Comparison of ENCODE assay signal across 8 mouse cellular contexts in the genomic region with DNA sequence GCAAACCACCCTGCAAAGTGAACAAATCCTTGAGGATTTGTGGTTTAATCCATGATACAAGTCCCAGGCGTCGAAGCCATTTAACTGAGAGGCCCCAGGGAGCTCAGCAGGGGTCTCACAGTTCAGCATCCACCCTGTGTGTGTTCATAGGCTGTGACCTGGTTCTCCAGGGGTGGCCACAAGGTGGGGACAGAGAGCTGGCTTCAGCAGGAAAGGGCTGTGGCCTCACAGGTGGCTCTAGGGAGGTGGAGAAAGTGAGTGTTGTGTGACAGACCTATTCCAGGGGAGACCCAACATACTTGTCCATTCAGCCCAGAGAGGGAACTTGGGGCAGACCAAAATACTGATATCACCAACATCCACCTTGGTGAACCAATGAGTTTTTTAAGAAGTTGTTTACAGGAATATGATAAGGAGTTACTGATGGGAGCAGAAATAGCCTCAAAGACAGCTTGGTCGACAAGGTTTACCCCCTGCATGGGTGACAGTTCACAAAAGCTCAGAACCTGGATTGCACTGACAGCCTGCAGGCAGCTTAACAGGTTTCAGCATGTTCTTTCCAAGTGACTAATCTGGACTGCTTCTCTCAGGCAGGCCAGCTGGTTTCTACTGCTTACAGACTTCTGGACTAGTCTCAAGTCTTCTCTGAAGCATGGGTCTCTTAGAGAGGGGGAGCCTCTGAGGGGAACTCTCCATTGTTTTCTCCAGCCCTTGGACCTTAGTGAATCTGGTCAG. TPM values are rescaled to one million over a fixed set of nuclear protein-coding genes. Genes with fewer than 3 reads are reported as not detected.
DNase-seq lines count a peak whose midpoint lies in the region; ATAC-seq and TF ChIP-seq lines count a peak whose summit lies in the region.

No protein-coding gene starts in this region.

- 82% methylated on average over 3 of the region's 3 CpGs for WGBS in intestine, postnatal 0 days
- 80% methylated on average over 3 of the region's 3 CpGs for WGBS in intestine, embryonic 15.5 days
- WGBS in embryonic facial prominence, embryonic 11.5 days: 64% methylated on average over 3 of the region's 3 CpGs

- no peak for TF ChIP-seq POLR2A in MEL (IDR thresholded peaks at IDR 0.05; ENCODE audit: control insufficient read depth in 1 of 2, insufficient read depth in 1 of 2, low read depth in 1 of 2, low read length in 2 of 2, poor library complexity in 1 of 2)

- no peak for TF ChIP-seq EP300 in MEL (IDR thresholded peaks at IDR 0.05; ENCODE audit: low read depth in 1 of 2, low read length in 2 of 2)

- TF ChIP-seq RAD21 in MEL (IDR thresholded peaks at IDR 0.05; ENCODE audit: low read depth, low read length): peak; percentile 16

- peak; percentile 69 for TF ChIP-seq CTCF in intestine, postnatal 0 days (IDR thresholded peaks at IDR 0.05; ENCODE audit: low read depth)
- TF ChIP-seq CTCF in MEL (IDR thresholded peaks at IDR 0.05 in 2 of 3, conservative IDR thresholded peaks at IDR 0.05 in 1 of 3; ENCODE audit: control insufficient read depth in 1 of 3, insufficient read depth in 1 of 3, low read depth in 2 of 3, low read length in 3 of 3, poor library complexity in 1 of 3, severe bottlenecking in 1 of 3): peak; percentile 40 to 61 (median 49); a peak in 5 of 6 replicates

- no peaks in the 10 kb centered on the region for H3K79me2 ChIP-seq in MEL (ENCODE audit: control insufficient read depth, insufficient read depth, low read length, poor library complexity)

- ATAC-seq in intestine, postnatal 0 days: no peak
- ATAC-seq in intestine, embryonic 15.5 days: no peak
- ATAC-seq in embryonic facial prominence, embryonic 11.5 days (replicated peaks; ENCODE audit: insufficient number of reproducible peaks, low FRiP score, low TSS enrichment, low read depth): no peak

- no peaks in the 10 kb centered on the region for H3K27me3 ChIP-seq in intestine, postnatal 0 days (replicated peaks; ENCODE audit: control insufficient read depth, insufficient read depth, low read length)
- no peaks in the 10 kb centered on the region for H3K27me3 ChIP-seq in intestine, embryonic 15.5 days (replicated peaks)
- no peaks in the 10 kb centered on the region for H3K27me3 ChIP-seq in MEL (ENCODE audit: control insufficient read depth in 1 of 2, insufficient read depth in 2 of 2, low read length in 2 of 2)
- H3K27me3 ChIP-seq in embryonic facial prominence, embryonic 11.5 days (ENCODE audit: control insufficient read depth, insufficient read depth, low read length): no peaks in the 10 kb centered on the region

- peaks cover 48% of the 10 kb centered on the region for H3K36me3 ChIP-seq in intestine, postnatal 0 days (ENCODE audit: control insufficient read depth, insufficient read depth)
- peaks cover 25% of the 10 kb centered on the region for H3K36me3 ChIP-seq in intestine, embryonic 15.5 days
- peaks cover 0 to 4% of the 10 kb centered on the region in 2 experiments; a peak in 2 of 4 replicates for H3K36me3 ChIP-seq in MEL (ENCODE audit: control insufficient read depth in 1 of 2, insufficient read depth in 2 of 2, low read length in 2 of 2)
- no peaks in the 10 kb centered on the region; the same call in 1 of the 2 replicates for H3K36me3 ChIP-seq in embryonic facial prominence, embryonic 11.5 days (replicated peaks; ENCODE audit: control insufficient read depth, insufficient read depth, low read depth, low read length)

- H3K4me3 ChIP-seq in intestine, postnatal 0 days (ENCODE audit: low read depth, low read length): no peak overlapping the region
- H3K4me3 ChIP-seq in intestine, embryonic 15.5 days (replicated peaks): no peak overlapping the region
- H3K4me3 ChIP-seq in MEL (ENCODE audit: control insufficient read depth in 1 of 2, insufficient read depth in 1 of 2, low read depth in 2 of 2, low read length in 2 of 2): no peak overlapping the region
- no peak overlapping the region for H3K4me3 ChIP-seq in embryonic facial prominence, embryonic 11.5 days (ENCODE audit: low read depth, low read length)

- no peak overlapping the region for H3K4me2 ChIP-seq in intestine, postnatal 0 days (replicated peaks; ENCODE audit: low read depth)
- H3K4me2 ChIP-seq in intestine, embryonic 15.5 days (replicated peaks): no peak overlapping the region
- H3K4me2 ChIP-seq in embryonic facial prominence, embryonic 11.5 days (ENCODE audit: low read depth, low read length): no peak overlapping the region

- H3K9ac ChIP-seq in intestine, postnatal 0 days (ENCODE audit: low read depth, low read length): no peak overlapping the region
- no peak overlapping the region for H3K9ac ChIP-seq in intestine, embryonic 15.5 days
- H3K9ac ChIP-seq in MEL (ENCODE audit: control insufficient read depth, low read depth, low read length, poor library complexity, severe bottlenecking): no peak overlapping the region
- H3K9ac ChIP-seq in embryonic facial prominence, embryonic 11.5 days (replicated peaks; ENCODE audit: low read length): no peak overlapping the region

- H3K27ac ChIP-seq in intestine, postnatal 0 days (ENCODE audit: low read depth, low read length): no peak overlapping the region
- H3K27ac ChIP-seq in intestine, embryonic 15.5 days: no peak overlapping the region
- H3K27ac ChIP-seq in MEL (ENCODE audit: control insufficient read depth, low read depth, low read length): no peak overlapping the region
- no peak overlapping the region for H3K27ac ChIP-seq in embryonic facial prominence, embryonic 11.5 days (replicated peaks; ENCODE audit: low read depth, low read length)

- no peaks in the 10 kb centered on the region for H3K9me3 ChIP-seq in intestine, postnatal 0 days (ENCODE audit: control insufficient read depth)
- no peaks in the 10 kb centered on the region for H3K9me3 ChIP-seq in intestine, embryonic 15.5 days
- H3K9me3 ChIP-seq in MEL (replicated peaks; ENCODE audit: insufficient read depth, low read length): no peaks in the 10 kb centered on the region
- H3K9me3 ChIP-seq in embryonic facial prominence, embryonic 11.5 days (replicated peaks; ENCODE audit: control insufficient read depth, low read length): no peaks in the 10 kb centered on the region

- DNase-seq in MEL (ENCODE audit: low read depth, low spot score): peak; percentile 36
- peak; percentile 33 for DNase-seq in embryonic facial prominence, embryonic 11.5 days (ENCODE audit: low spot score)
- DNase-seq in lung, postnatal 25 days (ENCODE audit: low spot score): peak; percentile 25
- DNase-seq in right cerebral cortex, postnatal 25 days: no peak
- DNase-seq in layer of hippocampus, adult 18-20 months (ENCODE audit: low spot score in 2 of 2): no peak
- DNase-seq in c-Kit-positive CD71-positive TER-119-positive erythroid progenitor cells, embryonic 14.5 days (ENCODE audit: low spot score): no peak

- H3K4me1 ChIP-seq in intestine, postnatal 0 days (replicated peaks; ENCODE audit: control insufficient read depth, insufficient read depth, low read length): no peaks in the 10 kb centered on the region
- 0 out of 2 replicates have a peak, but pooled peaks cover 4% of the 10 kb centered on the region for H3K4me1 ChIP-seq in intestine, embryonic 15.5 days (replicated peaks)
- H3K4me1 ChIP-seq in MEL (ENCODE audit: control insufficient read depth in 1 of 2, insufficient read depth in 2 of 2, low read length in 2 of 2): no peaks in the 10 kb centered on the region
- no peaks in the 10 kb centered on the region for H3K4me1 ChIP-seq in embryonic facial prominence, embryonic 11.5 days (ENCODE audit: control insufficient read depth, insufficient read depth, low read length)

TF ChIP-seq in MEL, 35 proteins besides CTCF, POLR2A, EP300 and RAD21:
- TF ChIP-seq MXI1 (IDR thresholded peaks at IDR 0.05; ENCODE audit: low read depth, low read length) (no peak), ZC3H11A (IDR thresholded peaks at IDR 0.05; ENCODE audit: low read depth, low read length) (0 out of 2 replicates have a peak, but pooled peaks have one; percentile 5), JUND (IDR thresholded peaks at IDR 0.05; ENCODE audit: low read depth, low read length) (no peak), CHD2 (IDR thresholded peaks at IDR 0.05; ENCODE audit: low read length) (no peak), MAX (IDR thresholded peaks at IDR 0.05; ENCODE audit: low read length) (no peak), SMC3 (IDR thresholded peaks at IDR 0.05; ENCODE audit: low read depth, low read length) (peak; percentile 38), MAZ (IDR thresholded peaks at IDR 0.05; ENCODE audit: low read depth, low read length) (no peak)
TF ChIP-seq in MEL: peak in this region for 2.

RNA-seq across cellular contexts. Expression of gene Mrln, which starts 47.9 kb away (rescaled TPM):
- not detected in 2 replicates for polyA plus RNA-seq in intestine, postnatal 0 days (2015; fragmentation: Nextera tagmentation; extraction: Ambion mirVana)
- 0.98 and 1.3 TPM in 2 replicates for polyA plus RNA-seq in intestine, embryonic 15.5 days (2015; fragmentation: Nextera tagmentation; extraction: Ambion mirVana)
- total RNA-seq in MEL (2012; rRNA removed): not detected in 2 replicates
- polyA plus RNA-seq in MEL (2012; ENCODE audit: insufficient read depth in 1 of 2, insufficient read length in 2 of 2, low read depth in 1 of 2, low replicate concordance in 2 of 2, missing spikeins in 1 of 2): not detected
- polyA plus RNA-seq in embryonic facial prominence, embryonic 11.5 days (2014; fragmentation: Nextera tagmentation; extraction: Ambion mirVana): 3.9 and 6.1 TPM in 2 replicates
- not detected for total RNA-seq in layer of hippocampus, adult 18-20 months (2021)

RNA-seq across cellular contexts. Expression of gene Ccdc6, which starts 59.7 kb away (rescaled TPM):
- 8.7 and 10.0 TPM in 2 replicates for polyA plus RNA-seq in intestine, postnatal 0 days (2015; fragmentation: Nextera tagmentation; extraction: Ambion mirVana)
- polyA plus RNA-seq in intestine, embryonic 15.5 days (2015; fragmentation: Nextera tagmentation; extraction: Ambion mirVana): 13.5 and 14.0 TPM in 2 replicates
- total RNA-seq in MEL (2012; rRNA removed): 25.4 and 28.6 TPM in 2 replicates
- 100 to 1,000 TPM in 1 of 2 experiments, 10 to 100 TPM in 1; 42.0 to 143 TPM for polyA plus RNA-seq in MEL (2012; ENCODE audit: insufficient read depth in 1 of 2, insufficient read length in 2 of 2, low read depth in 1 of 2, low replicate concordance in 2 of 2, missing spikeins in 1 of 2)
- polyA plus RNA-seq in embryonic facial prominence, embryonic 11.5 days (2014; fragmentation: Nextera tagmentation; extraction: Ambion mirVana): 20.2 and 20.8 TPM in 2 replicates
- 10 to 100 TPM; 72.0 to 73.6 TPM for total RNA-seq in layer of hippocampus, adult 18-20 months (2021)

Comparison
In these comparisons a context has a peak if more than half of its experiments do, and no peak if none do; other contexts are left out.
1. DNase-seq: peak in MEL (single experiment), embryonic facial prominence, embryonic 11.5 days (single experiment) and lung, postnatal 25 days (single experiment); none in right cerebral cortex, postnatal 25 days (single experiment), layer of hippocampus, adult 18-20 months (0 of 2) and c-Kit-positive CD71-positive TER-119-positive erythroid progenitor cells, embryonic 14.5 days (single experiment).